Mouse (Mus musculus) thymus, adult 2 months (tissue): ENCODE measurements around the gene Zfp184.
A peak's percentile ranks its signal among the peaks of the same experiment; 100 is the strongest.

Experiments used
- CTCF ChIP-seq: fragments of 200-500 bp; IDR thresholded peaks from 2 replicates; pipeline ENCODE4 v1.5.1; 2012; ENCODE audit warnings: mild to moderate bottlenecking, control low read depth, low read length, moderate library complexity, borderline replicate concordance; ENCODE audit not compliant: control insufficient read depth, poor library complexity, insufficient read depth; ENCODE audit errors: extremely low read depth
- POLR2A ChIP-seq: fragments of 200-500 bp; IDR thresholded peaks from 2 replicates; pipeline ENCODE4 v1.6.1; 2012; ENCODE audit warnings: mild to moderate bottlenecking, low read length, control low read depth, moderate library complexity; ENCODE audit not compliant: control insufficient read depth, poor library complexity, insufficient read depth; ENCODE audit errors: extremely low read depth

DNA sequence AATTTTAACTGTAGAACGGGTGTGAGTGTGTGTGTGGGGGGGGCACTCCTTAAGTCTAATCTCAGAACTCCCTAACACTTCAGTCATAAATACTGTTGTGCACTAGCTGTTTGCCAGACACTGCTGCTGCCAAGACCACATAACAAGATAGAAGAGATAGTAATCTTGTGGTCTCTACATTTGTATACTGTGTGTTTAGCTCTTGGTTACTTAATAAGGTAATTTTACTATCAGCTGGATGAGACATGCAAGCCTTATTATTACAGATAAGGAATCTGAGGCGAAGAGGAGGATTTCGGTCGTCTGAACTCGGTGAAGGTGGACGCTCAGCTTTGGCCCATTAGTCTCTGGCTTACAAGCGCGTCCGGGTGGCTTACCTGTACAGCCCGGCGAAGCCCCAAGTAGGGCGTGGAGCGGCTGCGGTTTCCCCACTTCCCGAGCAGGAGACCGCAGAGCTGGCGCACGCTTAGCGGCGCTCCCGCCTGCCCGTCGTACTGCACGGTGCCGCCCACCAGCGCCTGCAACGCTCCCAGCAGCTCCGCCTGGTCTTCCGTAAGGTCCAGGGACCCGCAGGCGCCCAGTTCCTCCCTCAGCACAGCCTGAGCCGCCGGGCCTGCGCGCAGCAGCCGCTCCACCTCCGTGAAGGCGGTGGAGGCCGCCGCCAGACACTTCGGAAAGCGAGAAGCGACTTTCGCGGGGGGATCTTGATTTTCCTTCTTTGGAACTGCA is 60.9 kb downstream of the Zfp184 start:
- TF ChIP-seq POLR2A, result no peak
- 0 out of 2 replicates have a peak, but pooled peaks have one; percentile 21 for TF ChIP-seq CTCF
